Mouse (Mus musculus): ENCODE measurements around the gene Pip5k1c. TPM values are rescaled to one million over a fixed set of nuclear protein-coding genes. Genes with fewer than 3 reads are reported as not detected.

Gene Pip5k1c
- total and polyA plus RNA-seq, 2 experiments from 2014 or later: 108 to 223 TPM

DNA sequence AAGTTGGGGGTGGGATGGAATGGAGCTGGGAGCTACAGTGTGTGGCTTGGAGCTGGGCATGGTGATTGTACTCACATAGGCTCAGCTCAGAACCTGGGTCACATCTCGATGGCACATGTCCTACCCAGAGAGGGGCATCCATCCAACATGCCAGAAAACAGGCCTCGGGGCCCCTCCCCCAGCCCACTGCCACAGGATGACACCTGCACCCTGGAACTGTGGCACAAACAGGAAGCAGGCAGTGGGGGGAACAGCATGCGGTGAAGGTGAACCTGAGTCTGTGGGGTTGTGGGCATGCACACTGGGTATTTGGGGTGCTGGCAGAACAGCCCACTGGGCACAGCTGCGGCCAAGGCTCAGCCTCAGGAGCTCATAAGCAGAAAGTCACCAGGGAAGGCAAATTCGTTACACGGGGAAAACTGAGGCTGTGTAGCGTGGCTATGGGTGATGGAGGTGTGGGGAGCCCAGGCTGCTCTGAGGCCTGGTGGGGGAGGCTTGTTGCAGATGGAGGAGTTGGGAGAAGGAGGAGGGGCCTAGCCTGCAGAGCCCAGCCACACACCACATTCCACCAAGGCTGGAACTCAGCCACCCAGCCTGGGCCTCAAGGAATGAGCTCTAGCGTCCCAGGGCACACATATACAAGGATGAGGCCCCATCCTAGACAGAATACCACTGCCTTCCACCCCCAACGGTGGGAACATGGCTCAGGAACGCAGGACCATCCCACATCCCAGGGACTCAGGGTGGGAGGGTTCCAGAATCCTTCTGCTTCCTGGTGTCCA, 36.6 kb downstream of the Pip5k1c start:
- ATAC-seq (no peak), DNase-seq (ENCODE audit: low spot score) (no peak)
- Histone ChIP-seq H3K4me1 (ENCODE audit: insufficient read depth, low read length) (no peaks in the 10 kb centered on the region), H3K27ac (no peak overlapping the region), H3K36me3 (ENCODE audit: insufficient read depth, low read length) (peaks cover 29% of the 10 kb centered on the region), H3K9ac (replicated peaks; ENCODE audit: low read length) (no peak overlapping the region), H3K9me3 (ENCODE audit: low read length) (no peaks in the 10 kb centered on the region), H3K27me3 (ENCODE audit: insufficient read depth, low read length) (no peaks in the 10 kb centered on the region), H3K4me3 (ENCODE audit: low read length) (no peak overlapping the region), H3K4me2 (ENCODE audit: low read depth, low read length) (no peak overlapping the region)
- TF ChIP-seq CTCF (IDR thresholded peaks at IDR 0.05; ENCODE audit: low read depth): no peak
- WGBS: 77% methylated on average over 10 of the region's 10 CpGs

DNA sequence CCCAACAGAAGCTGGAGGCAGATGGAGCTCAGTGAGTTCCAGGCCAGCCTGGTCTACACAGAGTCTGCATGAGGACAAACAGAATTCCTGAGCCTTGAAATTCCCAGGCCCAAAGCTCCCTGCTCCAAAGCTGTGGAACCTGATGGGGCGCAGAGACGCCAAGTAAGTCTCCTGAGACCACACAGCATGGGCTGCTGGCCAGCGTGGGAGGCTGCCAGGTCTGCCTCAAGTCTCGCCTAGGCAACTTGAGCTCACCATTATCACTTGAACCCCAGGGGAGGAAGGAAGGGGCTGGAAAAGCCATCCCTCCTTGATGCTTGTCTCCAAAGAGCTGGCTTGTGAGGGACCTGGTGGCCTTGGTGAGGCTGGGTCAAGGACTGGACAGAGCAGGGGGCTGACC, 37.2 kb downstream of the Pip5k1c start:
- no peak for TF ChIP-seq CTCF (IDR thresholded peaks at IDR 0.05; ENCODE audit: low read depth)
- Histone ChIP-seq H3K4me3 (ENCODE audit: low read length) (no peak overlapping the region), H3K4me2 (ENCODE audit: low read depth, low read length) (no peak overlapping the region)

DNA sequence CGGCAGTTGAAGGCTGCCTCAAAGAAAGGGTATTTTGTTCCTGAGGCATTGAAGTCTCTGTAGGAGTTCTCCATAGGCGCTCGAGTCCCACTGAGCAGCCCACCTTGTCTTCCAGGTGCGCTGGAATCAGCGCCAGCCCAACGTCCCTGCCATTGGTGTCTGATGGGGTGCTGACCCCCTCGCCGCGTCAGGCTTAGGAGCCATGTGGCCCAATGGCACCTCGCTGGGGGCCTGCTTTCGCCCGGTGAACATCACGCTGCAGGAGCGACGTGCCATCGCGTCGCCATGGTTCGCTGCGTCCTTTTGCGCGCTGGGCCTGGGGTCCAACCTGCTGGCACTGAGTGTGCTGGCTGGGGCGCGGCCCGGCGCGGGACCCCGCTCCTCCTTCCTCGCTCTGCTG, 39.5 kb downstream of the Pip5k1c start:
- ATAC-seq (no peak), DNase-seq (ENCODE audit: low spot score) (no peak)
- Histone ChIP-seq H3K4me3 (ENCODE audit: low read length) (no peak overlapping the region), H3K9me3 (ENCODE audit: low read length) (no peaks in the 10 kb centered on the region), H3K4me2 (ENCODE audit: low read depth, low read length) (no peak overlapping the region), H3K9ac (replicated peaks; ENCODE audit: low read length) (no peak overlapping the region), H3K4me1 (ENCODE audit: insufficient read depth, low read length) (0 out of 2 replicates have a peak, but pooled peaks cover 7% of the 10 kb centered on the region), H3K27ac (no peak overlapping the region), H3K27me3 (ENCODE audit: insufficient read depth, low read length) (no peaks in the 10 kb centered on the region), H3K36me3 (ENCODE audit: insufficient read depth, low read length) (0 out of 2 replicates have a peak, but pooled peaks cover under 1% of the 10 kb centered on the region)
- WGBS: 16% methylated on average over 29 of the region's 29 CpGs
- TF ChIP-seq CTCF (IDR thresholded peaks at IDR 0.05; ENCODE audit: low read depth): no peak

More for the DNA sequence above, 37.2 kb downstream of the Pip5k1c start:
- Histone ChIP-seq H3K36me3 (ENCODE audit: insufficient read depth, low read length) (peaks cover 23% of the 10 kb centered on the region), H3K27me3 (ENCODE audit: insufficient read depth, low read length) (no peaks in the 10 kb centered on the region), H3K4me1 (ENCODE audit: insufficient read depth, low read length) (no peaks in the 10 kb centered on the region), H3K27ac (no peak overlapping the region), H3K9me3 (ENCODE audit: low read length) (no peaks in the 10 kb centered on the region), H3K9ac (replicated peaks; ENCODE audit: low read length) (no peak overlapping the region)
- DNase-seq (ENCODE audit: low spot score): no peak
- 55% methylated on average over 4 of the region's 4 CpGs for WGBS
- ATAC-seq: no peak

DNA sequence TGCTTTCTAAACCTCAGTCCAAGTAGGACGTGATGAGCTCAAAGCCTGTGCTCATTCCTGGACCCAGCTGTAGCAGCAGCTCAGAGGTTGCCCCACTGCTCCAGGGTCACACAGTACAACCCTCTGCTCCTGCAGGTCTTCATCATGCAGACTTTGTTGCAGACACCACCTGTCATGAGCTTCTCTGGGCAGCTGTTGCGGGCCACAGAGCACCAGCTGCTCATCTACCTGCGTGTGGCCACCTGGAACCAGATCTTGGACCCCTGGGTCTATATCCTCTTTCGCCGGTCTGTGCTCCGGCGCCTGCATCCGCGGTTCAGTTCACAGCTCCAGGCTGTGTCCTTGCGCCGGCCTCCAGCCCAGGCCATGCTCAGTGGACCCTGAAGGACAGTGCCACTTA, 41.6 kb downstream of the Pip5k1c start:
- no peaks in the 10 kb centered on the region for H3K27me3 ChIP-seq (ENCODE audit: insufficient read depth, low read length)
- no peaks in the 10 kb centered on the region for H3K9me3 ChIP-seq (ENCODE audit: low read length)
- 62% methylated on average over 11 of the region's 11 CpGs for WGBS
- H3K27ac ChIP-seq: no peak overlapping the region
- H3K4me2 ChIP-seq (ENCODE audit: low read depth, low read length): no peak overlapping the region
- H3K9ac ChIP-seq (replicated peaks; ENCODE audit: low read length): no peak overlapping the region
- ATAC-seq (no peak), DNase-seq (ENCODE audit: low spot score) (no peak)
- no peak for TF ChIP-seq CTCF (IDR thresholded peaks at IDR 0.05; ENCODE audit: low read depth)
- 0 out of 2 replicates have a peak, but pooled peaks cover 7% of the 10 kb centered on the region for H3K4me1 ChIP-seq (ENCODE audit: insufficient read depth, low read length)
- H3K36me3 ChIP-seq (ENCODE audit: insufficient read depth, low read length): no peaks in the 10 kb centered on the region
- H3K4me3 ChIP-seq (ENCODE audit: low read length): no peak overlapping the region

DNA sequence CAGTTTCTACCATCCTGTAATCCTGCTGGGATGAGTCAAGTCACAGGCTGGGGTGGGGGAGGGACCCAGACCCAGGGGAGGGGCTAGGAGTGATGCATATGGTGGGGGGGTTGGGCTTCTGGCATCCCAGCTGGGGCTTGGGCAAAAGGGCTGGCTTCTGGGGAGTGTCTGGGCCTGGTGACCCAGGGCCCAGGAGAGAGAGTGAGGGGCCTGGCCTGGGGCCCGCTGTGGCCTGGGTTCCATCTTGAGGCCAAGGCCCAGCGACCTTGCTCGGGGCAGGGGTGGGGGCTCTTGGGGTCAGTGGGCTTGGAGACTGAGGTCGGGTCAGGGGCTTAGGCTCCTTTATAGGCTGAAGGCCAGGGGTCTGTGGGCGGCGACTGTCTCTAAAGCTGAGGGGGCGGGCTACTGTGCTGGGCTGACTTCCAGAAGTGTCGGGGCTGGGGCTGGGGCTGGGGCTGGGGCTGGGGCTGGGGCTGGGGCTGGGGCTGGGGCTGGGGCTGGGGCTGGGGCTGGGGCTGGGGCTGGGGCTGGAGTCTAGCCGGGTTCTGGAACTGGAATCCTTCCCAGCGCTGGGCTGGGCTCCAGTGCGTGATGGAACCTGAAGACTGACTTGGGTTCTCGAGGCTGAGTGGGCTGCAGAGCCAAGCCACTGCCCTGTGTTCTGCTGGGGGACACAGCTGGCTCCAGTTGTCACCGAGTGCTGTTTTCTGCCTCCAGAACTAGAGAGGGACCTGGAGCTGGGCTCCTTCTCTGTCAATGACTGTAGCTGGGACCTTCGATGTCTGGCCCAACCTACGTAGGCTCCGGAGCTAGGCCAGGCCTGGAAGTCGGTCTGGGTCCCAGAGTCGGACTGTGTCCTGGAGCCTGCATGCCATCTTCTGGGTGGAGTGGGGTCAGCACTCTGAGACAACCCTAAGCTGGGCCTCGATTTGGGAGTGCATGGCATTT, 42.9 kb downstream of the Pip5k1c start:
- Histone ChIP-seq H3K27ac (no peak overlapping the region), H3K27me3 (ENCODE audit: insufficient read depth, low read length) (no peaks in the 10 kb centered on the region), H3K4me2 (ENCODE audit: low read depth, low read length) (no peak overlapping the region), H3K9me3 (ENCODE audit: low read length) (no peaks in the 10 kb centered on the region), H3K4me1 (ENCODE audit: insufficient read depth, low read length) (0 out of 2 replicates have a peak, but pooled peaks cover 7% of the 10 kb centered on the region), H3K4me3 (ENCODE audit: low read length) (no peak overlapping the region), H3K36me3 (ENCODE audit: insufficient read depth, low read length) (no peaks in the 10 kb centered on the region), H3K9ac (replicated peaks; ENCODE audit: low read length) (no peak overlapping the region)
- ATAC-seq (peak; percentile 33; the same call in 1 of the 2 replicates), DNase-seq (ENCODE audit: low spot score) (peak; percentile 39)
- TF ChIP-seq CTCF (IDR thresholded peaks at IDR 0.05; ENCODE audit: low read depth): no peak
- WGBS: 36% methylated on average over 19 of the region's 19 CpGs

DNA sequence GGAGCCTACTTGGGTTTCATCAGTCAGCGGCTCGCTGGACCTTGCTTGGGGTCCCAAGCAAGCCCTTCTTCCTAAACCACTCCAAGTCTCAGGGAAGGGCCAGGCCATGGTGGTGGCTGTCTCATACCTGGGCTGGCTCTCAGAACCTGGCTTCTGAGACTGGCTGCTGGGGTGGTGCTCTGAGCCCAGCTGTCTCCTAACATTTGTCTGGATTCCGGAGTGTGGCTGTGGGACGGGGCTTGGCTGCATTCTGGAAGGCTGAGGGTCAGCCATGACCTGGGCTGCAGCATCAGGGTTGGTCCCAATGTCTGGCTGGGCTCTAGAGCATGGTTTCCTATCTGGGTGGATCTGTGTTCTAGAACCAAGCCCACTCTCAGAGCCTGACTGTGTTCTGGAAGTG, 43.8 kb downstream of the Pip5k1c start:
- H3K4me2 ChIP-seq (ENCODE audit: low read depth, low read length): no peak overlapping the region
- no peak overlapping the region for H3K4me3 ChIP-seq (ENCODE audit: low read length)
- TF ChIP-seq CTCF (IDR thresholded peaks at IDR 0.05; ENCODE audit: low read depth): no peak
- no peak overlapping the region for H3K9ac ChIP-seq (replicated peaks; ENCODE audit: low read length)
- no peaks in the 10 kb centered on the region for H3K27me3 ChIP-seq (ENCODE audit: insufficient read depth, low read length)
- ATAC-seq: no peak
- 96% methylated on average over 4 of the region's 4 CpGs for WGBS
- no peaks in the 10 kb centered on the region for H3K36me3 ChIP-seq (ENCODE audit: insufficient read depth, low read length)
- H3K27ac ChIP-seq: no peak overlapping the region
- no peak for DNase-seq (ENCODE audit: low spot score)
- H3K4me1 ChIP-seq (ENCODE audit: insufficient read depth, low read length): 0 out of 2 replicates have a peak, but pooled peaks cover 7% of the 10 kb centered on the region
- H3K9me3 ChIP-seq (ENCODE audit: low read length): no peaks in the 10 kb centered on the region
